ENCODE assay signal across 20 mouse cellular contexts in genomic region chr19:57475298-57475697, GRCm38 (mm10). TPM values are rescaled to one million over a fixed set of nuclear protein-coding genes. Genes with fewer than 3 reads are reported as not detected.
DNase-seq lines count a peak whose midpoint lies in the region; ATAC-seq and TF ChIP-seq lines count a peak whose summit lies in the region.
"Had no signal": no experiment of that assay in that cellular context is flagged by ENCODE, and none has a peak within 500 bp of the region (broad histone marks: within the 10 kb centered on the region; RNA-seq: fewer than 3 reads in every experiment).

No protein-coding gene starts in this region.

- no peak for DNase-seq in lung, adult 18-20 months
- DNase-seq in A20 (ENCODE audit: low read depth, low spot score) (peak; percentile 23), MEL (ENCODE audit: low read depth, low spot score) (peak; percentile 88)
- DNase-seq in adrenal gland, adult 8-10 months: no peak
- DNase-seq in adrenal gland, postnatal 25 days: no peak
- DNase-seq: adrenal gland, postnatal 36 days; cerebellum, adult 11 months; cerebellum, adult 9-11 months; kidney, adult 9 months; kidney, postnatal 14 days; layer of hippocampus, postnatal 36 days; liver, embryonic 13.5 days; thymus, postnatal 25 days had no signal

- H3K4me2 ChIP-seq in lung, embryonic 15.5 days: no peak overlapping the region
- no peak overlapping the region for H3K4me2 ChIP-seq in stomach, embryonic 16.5 days (ENCODE audit: low read depth, low read length)
- H3K4me2 ChIP-seq: embryonic facial prominence, embryonic 15.5 days; liver, embryonic 13.5 days had no signal

- no peaks in the 10 kb centered on the region; the same call in 1 of the 2 replicates for H3K36me3 ChIP-seq in lung, embryonic 15.5 days
- peaks cover 0 to 19% of the 10 kb centered on the region in 2 experiments; a peak in 3 of 4 replicates for H3K36me3 ChIP-seq in MEL (ENCODE audit: control insufficient read depth in 1 of 2, insufficient read depth in 2 of 2, low read length in 2 of 2)
- no peaks in the 10 kb centered on the region for H3K36me3 ChIP-seq in stomach, embryonic 16.5 days (ENCODE audit: control insufficient read depth, insufficient read depth, low read length)

- no peak for TF ChIP-seq CTCF in MEL (IDR thresholded peaks at IDR 0.05 in 2 of 3, conservative IDR thresholded peaks at IDR 0.05 in 1 of 3; ENCODE audit: control insufficient read depth in 1 of 3, insufficient read depth in 1 of 3, low read depth in 2 of 3, low read length in 3 of 3, poor library complexity in 1 of 3, severe bottlenecking in 1 of 3)

- peak; percentile 39 to 45; a peak in 3 of 4 replicates for TF ChIP-seq EP300 in MEL (IDR thresholded peaks at IDR 0.05; ENCODE audit: low read depth in 1 of 2, low read length in 2 of 2)

- H3K4me3 ChIP-seq in lung, embryonic 15.5 days: no peak overlapping the region
- 0 out of 4 replicates have a peak overlapping the region, but pooled peaks of 1 of the 2 experiments have one; percentile 15 for H3K4me3 ChIP-seq in MEL (ENCODE audit: control insufficient read depth in 1 of 2, insufficient read depth in 1 of 2, low read depth in 2 of 2, low read length in 2 of 2)
- no peak overlapping the region for H3K4me3 ChIP-seq in stomach, embryonic 16.5 days (replicated peaks; ENCODE audit: low read length)
- H3K4me3 ChIP-seq: embryonic facial prominence, embryonic 15.5 days; heart, embryonic 10.5 days; layer of hippocampus, adult 2 months; liver, embryonic 13.5 days had no signal

- no peaks in the 10 kb centered on the region for H3K27me3 ChIP-seq in lung, embryonic 15.5 days
- H3K27me3 ChIP-seq in MEL (ENCODE audit: control insufficient read depth in 1 of 2, insufficient read depth in 2 of 2, low read length in 2 of 2): no peaks in the 10 kb centered on the region
- H3K27me3 ChIP-seq in stomach, embryonic 16.5 days (ENCODE audit: control insufficient read depth, insufficient read depth, low read length): no peaks in the 10 kb centered on the region
- H3K27me3 ChIP-seq: embryonic facial prominence, embryonic 15.5 days; liver, embryonic 13.5 days had no signal

- no peak; the same call in 1 of the 2 replicates for TF ChIP-seq RAD21 in MEL (IDR thresholded peaks at IDR 0.05; ENCODE audit: low read depth, low read length)

- H3K9me3 ChIP-seq in lung, embryonic 15.5 days: no peaks in the 10 kb centered on the region
- no peaks in the 10 kb centered on the region for H3K9me3 ChIP-seq in MEL (replicated peaks; ENCODE audit: insufficient read depth, low read length)
- no peaks in the 10 kb centered on the region for H3K9me3 ChIP-seq in stomach, embryonic 16.5 days (replicated peaks; ENCODE audit: control insufficient read depth, low read length)
- H3K9me3 ChIP-seq: embryonic facial prominence, embryonic 15.5 days; heart, embryonic 10.5 days; liver, embryonic 13.5 days had no signal

- TF ChIP-seq POLR2A in MEL (IDR thresholded peaks at IDR 0.05; ENCODE audit: control insufficient read depth in 1 of 2, insufficient read depth in 1 of 2, low read depth in 1 of 2, low read length in 2 of 2, poor library complexity in 1 of 2): no peak

- H3K4me1 ChIP-seq in lung, embryonic 15.5 days: peaks cover 42% of the 10 kb centered on the region
- H3K4me1 ChIP-seq in MEL (ENCODE audit: control insufficient read depth in 1 of 2, insufficient read depth in 2 of 2, low read length in 2 of 2): peaks cover 9 to 21% of the 10 kb centered on the region in 2 experiments
- peaks cover 5% of the 10 kb centered on the region for H3K4me1 ChIP-seq in stomach, embryonic 16.5 days (ENCODE audit: control insufficient read depth, insufficient read depth, low read length)

- 32% methylated on average over 4 of the region's 4 CpGs for WGBS in lung, embryonic 15.5 days
- 57% methylated on average over 4 of the region's 4 CpGs for WGBS in stomach, embryonic 16.5 days

- ATAC-seq in lung, embryonic 15.5 days (ENCODE audit: borderline replicate concordance, extremely low read depth, low FRiP score, low TSS enrichment): peak; percentile 76; the same call in 1 of the 2 replicates
- ATAC-seq in stomach, embryonic 16.5 days (ENCODE audit: insufficient read depth, low FRiP score): peak; percentile 70
- ATAC-seq: hindbrain, postnatal 0 days; intestine, embryonic 16.5 days had no signal

- peak overlapping the region; percentile 16; the same call in 1 of the 2 replicates for H3K27ac ChIP-seq in lung, embryonic 15.5 days
- peak overlapping the region; percentile 34 for H3K27ac ChIP-seq in MEL (ENCODE audit: control insufficient read depth, low read depth, low read length)
- H3K27ac ChIP-seq in stomach, embryonic 16.5 days (ENCODE audit: low read length): no peak overlapping the region; the same call in 1 of the 2 replicates
- H3K27ac ChIP-seq: embryonic facial prominence, embryonic 15.5 days; heart, embryonic 10.5 days; hindbrain, postnatal 0 days; layer of hippocampus, adult 2 months; liver, embryonic 13.5 days had no signal

- no peak overlapping the region for H3K9ac ChIP-seq in lung, embryonic 15.5 days
- H3K9ac ChIP-seq in MEL (ENCODE audit: control insufficient read depth, low read depth, low read length, poor library complexity, severe bottlenecking): no peak overlapping the region
- no peak overlapping the region for H3K9ac ChIP-seq in stomach, embryonic 16.5 days (ENCODE audit: low read length)
- H3K9ac ChIP-seq: embryonic facial prominence, embryonic 15.5 days; liver, embryonic 13.5 days had no signal

- H3K79me2 ChIP-seq in MEL (ENCODE audit: control insufficient read depth, insufficient read depth, low read length, poor library complexity): no peaks in the 10 kb centered on the region

TF ChIP-seq in MEL, 35 proteins besides CTCF, POLR2A, EP300 and RAD21 (continues in another document):
- TF ChIP-seq NELFE (IDR thresholded peaks at IDR 0.05; ENCODE audit: low read depth, low read length) (no peak), JUND (IDR thresholded peaks at IDR 0.05; ENCODE audit: low read depth, low read length) (no peak), SIN3A (IDR thresholded peaks at IDR 0.05; ENCODE audit: low read length) (peak; percentile 71), POLR2AphosphoS5 (IDR thresholded peaks at IDR 0.05; ENCODE audit: borderline replicate concordance, low read depth, low read length) (no peak), ZMIZ1 (IDR thresholded peaks at IDR 0.05; ENCODE audit: low read depth, low read length) (no peak), GABPA (IDR thresholded peaks at IDR 0.05; ENCODE audit: low read depth, low read length) (no peak), MAFK (IDR thresholded peaks at IDR 0.05; ENCODE audit: borderline replicate concordance, low read depth, low read length) (no peak), POLR2AphosphoS2 (IDR thresholded peaks at IDR 0.05; ENCODE audit: low read length) (no peak), UBTF (IDR thresholded peaks at IDR 0.05; ENCODE audit: borderline replicate concordance, insufficient read depth, low read depth, low read length) (no peak), ELF1 (IDR thresholded peaks at IDR 0.05; ENCODE audit: low read depth, low read length) (peak; percentile 73), MXI1 (IDR thresholded peaks at IDR 0.05; ENCODE audit: low read depth, low read length) (peak; percentile 71), ZNF384 (IDR thresholded peaks at IDR 0.05; ENCODE audit: low read depth, low read length) (0 out of 2 replicates have a peak, but pooled peaks have one; percentile 7), BHLHE40 (IDR thresholded peaks at IDR 0.05; ENCODE audit: borderline replicate concordance, low read depth, low read length) (no peak), MAZ (IDR thresholded peaks at IDR 0.05; ENCODE audit: low read depth, low read length) (no peak), GATA1 (IDR thresholded peaks at IDR 0.05; ENCODE audit: low read depth, low read length) (peak; percentile 60), USF1 (IDR thresholded peaks at IDR 0.05; ENCODE audit: low read depth, low read length) (no peak), MYC (IDR thresholded peaks at IDR 0.05; ENCODE audit: low read depth, low read length) (no peak), TCF12 (IDR thresholded peaks at IDR 0.05; ENCODE audit: low read depth, low read length) (0 out of 2 replicates have a peak, but pooled peaks have one; percentile 10), HCFC1 (IDR thresholded peaks at IDR 0.05; ENCODE audit: low read depth, low read length) (no peak), MYB (IDR thresholded peaks at IDR 0.05; ENCODE audit: low read depth, low read length) (no peak), KAT2A (conservative IDR thresholded peaks at IDR 0.05; ENCODE audit: low read depth, low read length) (no peak), CHD2 (IDR thresholded peaks at IDR 0.05; ENCODE audit: low read length) (no peak), MAX (IDR thresholded peaks at IDR 0.05; ENCODE audit: low read length) (peak; percentile 77), TAL1 (IDR thresholded peaks at IDR 0.05; ENCODE audit: low read length) (no peak), TBP (IDR thresholded peaks at IDR 0.05; ENCODE audit: low read depth, low read length) (no peak), MEF2A (IDR thresholded peaks at IDR 0.05; ENCODE audit: extremely low read depth, insufficient replicate concordance, low read depth, low read length, poor library complexity, severe bottlenecking) (no peak), RCOR1 (IDR thresholded peaks at IDR 0.05; ENCODE audit: low read depth, low read length) (no peak), USF2 (IDR thresholded peaks at IDR 0.05; ENCODE audit: borderline replicate concordance in 1 of 2, insufficient read depth in 1 of 2, low read depth in 1 of 2, low read length in 2 of 2) (no peak), ETS1 (IDR thresholded peaks at IDR 0.05; ENCODE audit: low read depth, low read length) (peak; percentile 37; the same call in 1 of the 2 replicates), E2F4 (IDR thresholded peaks at IDR 0.05; ENCODE audit: borderline replicate concordance, low read depth, low read length) (no peak), CHD1 (IDR thresholded peaks at IDR 0.05; ENCODE audit: low read depth, low read length) (no peak), ZKSCAN1 (IDR thresholded peaks at IDR 0.05; ENCODE audit: low read depth, low read length) (no peak), NRF1 (IDR thresholded peaks at IDR 0.05; ENCODE audit: insufficient read depth, low read depth, low read length, poor library complexity, severe bottlenecking) (no peak)

RNA-seq across cellular contexts. Expression of gene Trub1, which starts 22.6 kb away (rescaled TPM):
- 23.7 and 24.3 TPM in 2 replicates for polyA plus RNA-seq in lung, embryonic 15.5 days (2015; fragmentation: Nextera tagmentation; extraction: Ambion mirVana)
- 31.9 and 41.6 TPM in 2 replicates for total RNA-seq in MEL (2012; rRNA removed)
- polyA plus RNA-seq in MEL (2012; ENCODE audit: insufficient read depth in 1 of 2, insufficient read length in 2 of 2, low read depth in 1 of 2, low replicate concordance in 2 of 2, missing spikeins in 1 of 2): 10 to 100 TPM in 1 of 2 experiments, not detected in 1; 38.2 TPM
- polyA plus RNA-seq in stomach, embryonic 16.5 days (2015; fragmentation: Nextera tagmentation; extraction: Ambion mirVana): 24.7 and 25.8 TPM in 2 replicates
- total RNA-seq in adrenal gland, adult 8-10 months (2022): 10 to 100 TPM; 15.9 to 20.2 (median 18.5) TPM
- 9.7 and 16.5 TPM in 2 replicates for total RNA-seq in adrenal gland, postnatal 25 days (2021)

Comparison
In these comparisons a context has a peak if more than half of its experiments do, and no peak if none do; other contexts are left out.
1. DNase-seq: peak in A20 (single experiment) and MEL (single experiment); none in lung, adult 18-20 months (0 of 2), adrenal gland, adult 8-10 months (single experiment) and adrenal gland, postnatal 25 days (single experiment).